Mouse (Mus musculus): ENCODE measurements around the gene Fkbp5. TPM values are rescaled to one million over a fixed set of nuclear protein-coding genes. Genes with fewer than 3 reads are reported as not detected.

Gene Fkbp5
- total RNA-seq (2023): 38.8 TPM

DNA sequence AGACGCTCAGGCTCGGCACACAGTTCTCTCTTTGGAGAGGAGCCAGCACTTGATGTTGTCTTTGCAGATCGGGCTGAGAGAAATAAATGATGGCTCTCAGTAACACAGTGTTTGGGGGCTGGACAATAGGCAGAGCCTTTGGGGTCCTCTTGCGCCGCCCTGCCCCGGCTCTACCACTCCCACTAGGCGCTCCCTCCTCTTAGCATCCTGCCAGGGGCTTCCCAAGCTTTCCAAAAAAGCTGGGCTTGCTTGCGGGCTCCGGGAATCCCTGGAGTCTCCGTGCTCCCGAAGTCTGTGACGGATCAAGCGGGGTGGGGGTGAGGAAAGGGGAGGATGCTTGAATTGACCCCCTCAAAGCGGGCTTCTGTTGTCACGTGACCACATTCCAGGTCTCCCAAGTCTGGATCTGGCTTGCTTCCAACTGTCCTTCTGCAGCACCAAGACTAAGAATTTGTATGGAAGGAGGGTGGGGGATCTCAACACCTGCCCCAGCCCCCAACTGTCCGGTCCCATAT, at the start of gene Fkbp5:
Fkbp5 (minus strand) TSS at position 87 of the 515 bp plus-strand sequence.

GRCm38 (mm10) chr17:28560598-28560997, 43.3 kb upstream of the Fkbp5 start, which contains the start of gene Clps:
Gene Clps, minus strand, starts transcription at chr17:28560766.

DNA sequence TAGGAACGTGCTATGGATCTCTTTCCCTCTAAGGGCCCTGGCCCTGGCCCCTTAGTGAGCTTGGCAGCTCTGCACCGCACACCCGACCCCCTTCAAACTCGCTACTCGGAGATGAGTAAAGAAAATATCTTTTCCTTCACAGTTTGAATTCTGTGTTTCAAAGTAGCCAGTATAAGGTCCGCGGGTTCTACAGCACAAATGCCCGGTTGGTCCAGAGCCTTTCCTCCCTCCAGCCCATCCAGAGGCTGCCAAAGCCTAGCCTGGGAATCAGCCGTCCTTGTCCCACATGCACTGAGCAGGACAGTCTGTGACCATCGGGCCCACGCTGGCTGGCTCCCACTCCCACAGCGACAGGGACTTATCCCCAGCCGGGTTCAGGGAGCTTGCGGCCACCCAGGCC, 31.8 kb upstream of the Fkbp5 start, which contains the start of gene Clpsl2:
Clpsl2 (plus strand) TSS at position 301 of the 400 bp plus-strand sequence.

DNA sequence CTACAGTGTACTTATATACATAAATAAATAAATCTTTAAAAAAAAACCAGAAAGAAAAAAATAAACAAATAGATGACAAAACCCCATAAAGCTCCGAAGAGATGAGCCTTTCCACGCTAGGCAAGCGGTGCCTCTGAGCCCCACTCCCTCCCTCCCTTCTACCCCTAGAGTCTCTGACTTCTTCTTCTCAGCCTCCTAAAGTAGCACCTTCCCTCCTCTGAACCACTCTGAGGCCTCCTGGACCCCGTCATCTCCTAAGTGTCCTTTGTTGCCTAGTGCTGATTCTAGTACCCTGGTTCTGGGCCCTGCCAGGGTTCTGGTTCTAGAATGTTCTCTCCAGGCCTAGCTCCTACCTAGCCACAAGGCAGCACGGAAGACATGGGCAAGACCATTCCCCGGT, 13.2 kb upstream of the Fkbp5 start, which contains the start of gene Armc12:
Armc12 (plus strand) TSS at position 301 of the 400 bp plus-strand sequence.

DNA sequence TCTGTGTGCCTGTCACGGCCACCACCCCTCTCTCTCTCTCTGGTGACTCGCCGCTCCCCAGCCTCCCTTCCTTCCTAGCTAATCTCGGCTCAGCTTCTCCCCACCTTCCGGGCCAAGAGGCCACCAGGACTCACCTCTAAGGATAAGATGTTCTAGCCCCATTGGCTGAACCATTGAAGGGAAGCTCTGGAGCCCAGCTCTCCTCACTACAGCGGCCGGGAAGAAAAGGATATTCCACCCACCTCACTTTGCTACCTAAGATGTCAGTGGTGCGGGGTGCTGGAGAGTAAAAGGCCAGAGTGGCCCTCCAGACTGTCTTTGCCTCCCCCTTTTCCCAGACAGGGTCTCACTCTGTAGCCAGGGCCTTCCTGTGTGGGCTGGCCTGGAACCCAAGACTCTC, 152.2 kb downstream of the Fkbp5 start, which contains the start of gene Tulp1:
Tulp1 (minus strand) TSS at position 101 of the 400 bp plus-strand sequence.

DNA sequence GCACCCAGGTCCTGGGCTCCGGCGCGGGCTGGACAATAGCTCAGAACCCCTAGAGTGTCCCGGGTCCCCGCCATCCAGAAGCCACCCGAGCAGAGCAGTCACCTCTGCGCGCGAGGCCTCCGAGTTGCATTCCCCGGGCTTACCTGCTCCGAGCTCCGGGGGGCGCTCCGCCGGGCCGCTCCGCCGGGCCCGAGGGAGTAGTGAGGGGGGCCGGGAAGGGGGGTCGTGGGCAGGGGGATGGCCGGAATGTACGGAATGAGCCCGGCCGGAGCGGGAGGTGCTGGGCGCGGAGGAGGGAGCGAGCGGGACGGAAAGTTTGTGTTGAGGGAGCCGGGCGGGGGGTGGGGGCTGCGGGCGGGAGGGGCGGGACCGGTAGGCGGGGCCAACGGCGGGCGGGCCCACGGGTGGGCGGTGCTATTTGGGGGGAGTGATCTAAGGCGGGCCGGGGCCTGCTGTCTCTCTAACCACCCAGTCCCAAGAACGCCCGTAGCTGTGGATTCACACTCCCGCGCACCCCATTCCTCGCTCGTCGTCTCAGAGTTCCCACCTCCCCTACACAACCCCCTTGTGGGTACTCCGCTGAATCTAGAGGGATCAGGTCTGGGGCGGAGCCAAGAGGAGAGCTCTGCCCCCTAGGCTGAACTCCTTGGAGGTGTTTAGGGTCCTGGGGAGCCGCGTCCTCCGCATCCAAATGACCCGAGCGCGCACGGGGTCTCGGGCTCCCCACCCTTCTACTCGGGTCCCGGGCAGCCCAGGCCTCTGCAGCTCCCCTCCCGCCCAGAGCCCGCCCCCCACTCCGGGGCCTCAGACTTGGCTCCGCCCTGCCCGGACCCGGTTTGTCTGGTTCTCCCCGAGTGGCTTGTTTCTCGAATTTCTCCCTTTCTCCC, 166.6 kb downstream of the Fkbp5 start, which contains the start of gene Tead3:
Tead3 (minus strand) TSS at position 352 of the 887 bp plus-strand sequence.

Other genes starting within 250 kb of the Fkbp5 start
- gene Fance, start 204.0 kb downstream of the Fkbp5 start, total RNA-seq (2023): 30.6 TPM
- gene Rpl10a, start 189.1 kb downstream of the Fkbp5 start, total RNA-seq (2023): 2,031 TPM
- gene Tead3, start 166.7 kb downstream of the Fkbp5 start, total RNA-seq (2023): 0.86 TPM
- gene Tulp1, start 152.3 kb downstream of the Fkbp5 start, total RNA-seq (2023): not detected
- 0.80 TPM for gene Armc12, start 13.3 kb upstream of the Fkbp5 start, total RNA-seq (2023)
- not detected for gene Clpsl2, start 31.9 kb upstream of the Fkbp5 start, total RNA-seq (2023)
- 4.7 TPM for gene Clps, start 43.2 kb upstream of the Fkbp5 start, total RNA-seq (2023)
- not detected for gene Lhfpl5, start 58.1 kb upstream of the Fkbp5 start, total RNA-seq (2023)
- gene Srpk1, start 105.2 kb upstream of the Fkbp5 start, total RNA-seq (2023): 395 TPM
- 3.7 TPM for gene Slc26a8, start 172.7 kb upstream of the Fkbp5 start, total RNA-seq (2023)
- gene Mapk14, start 173.8 kb upstream of the Fkbp5 start, total RNA-seq (2023): 112 TPM
- gene AC170998.1, start 208.6 kb upstream of the Fkbp5 start, total RNA-seq (2023): 10.8 TPM

All from CD4-positive naive resting alpha-beta T cell, adult 57 days (primary cell).